Mouse (Mus musculus) hindbrain, embryonic 11.5 days (tissue): ENCODE measurements around the gene Hspa1a. TPM values are rescaled to one million over a fixed set of nuclear protein-coding genes. Genes with fewer than 3 reads are reported as not detected.
"Not testable (repeated sequence)": the region's sequence is repeated elsewhere in the genome, so short reads cannot be mapped to it uniquely, and the experiment has no call there.

Source experiments
- ATAC-seq: fragments of 200-750 bp; cut with Nextera tagmentation; 2 replicates; pipeline ENCODE4 v1.8.0; 2017; ENCODE audit warnings: mild to moderate bottlenecking, moderate TSS enrichment, moderate library complexity; ENCODE audit not compliant: low FRiP score
- DNase-seq: peaks from one replicate; pipeline ENCODE4 v3.0.0-alpha.2; 2015; ENCODE audit warnings: low spot score
- H3K27ac ChIP-seq: fragments of 300-500 bp; sonication (generic); 2 replicates; pipeline ENCODE4 v1.5.1; 2014; ENCODE audit warnings: mild to moderate bottlenecking, low read depth, low read length
- H3K27me3 ChIP-seq: fragments of 300-500 bp; sonication (generic); 2 replicates; pipeline ENCODE4 v1.6.1; 2014; ENCODE audit warnings: mild to moderate bottlenecking, low read length, moderate library complexity, mixed read lengths; ENCODE audit not compliant: control insufficient read depth, insufficient read depth
- H3K36me3 ChIP-seq: fragments of 300-500 bp; sonication (generic); 2 replicates; pipeline ENCODE4 v1.6.1; 2014; ENCODE audit warnings: mild to moderate bottlenecking, low read length, moderate library complexity, mixed read lengths; ENCODE audit not compliant: control insufficient read depth, insufficient read depth
- H3K4me1 ChIP-seq: fragments of 300-500 bp; sonication (generic); replicated peaks from 2 replicates; pipeline ENCODE4 v1.6.1; 2014; ENCODE audit warnings: low read length, mixed read lengths; ENCODE audit not compliant: control insufficient read depth, insufficient read depth
- H3K4me2 ChIP-seq: fragments of 300-500 bp; sonication (generic); replicated peaks from 2 replicates; pipeline ENCODE4 v1.6.1; 2014; ENCODE audit warnings: mild to moderate bottlenecking, low read depth, low read length
- H3K4me3 ChIP-seq: fragments of 300-500 bp; sonication (generic); 2 replicates; pipeline ENCODE4 v1.5.1; 2014; ENCODE audit warnings: low read depth, low read length
- H3K9ac ChIP-seq: fragments of 300-500 bp; sonication (generic); 2 replicates; pipeline ENCODE4 v1.6.1; 2014; ENCODE audit warnings: low read depth, low read length
- H3K9me3 ChIP-seq: fragments of 300-500 bp; sonication (generic); 2 replicates; pipeline ENCODE4 v1.6.1; 2016; ENCODE audit warnings: low read length; ENCODE audit not compliant: control insufficient read depth
- WGBS: fragments of 180-500 bp; shearing (Covaris S2); extraction: QIAGEN DNeasy Blood & Tissue Kit; methylation state at CpG from one replicate; pipeline ENCODE4 v1.1.7; 2014; 5-methylcytosine and 5-hydroxymethylcytosine counted together
- polyA plus RNA-seq: library from polyadenylated mRNA; unstranded; fragments of >200 nt; fragmentation: Nextera tagmentation; extraction: Ambion mirVana; gene quantifications from 2 replicates; pipeline ENCODE4 v1.2.1, GENCODE M21; 2014

Gene Hspa1a
- polyA plus RNA-seq, 1 experiment from 2014 or later: 1.4 TPM

- peaks cover 34% of the 10 kb centered on the region for H3K36me3 ChIP-seq
- no peak overlapping the region for H3K9ac ChIP-seq
- DNase-seq (no peak), ATAC-seq (no peak)
- H3K4me1 ChIP-seq: no peaks in the 10 kb centered on the region
- H3K27ac ChIP-seq: no peak overlapping the region
- H3K4me2 ChIP-seq: no peak overlapping the region
- H3K4me3 ChIP-seq: no peak overlapping the region
- WGBS: 90% methylated on average over 16 of the region's 16 CpGs
- H3K9me3 ChIP-seq: no peaks in the 10 kb centered on the region
- no peaks in the 10 kb centered on the region for H3K27me3 ChIP-seq
Measured at GRCm38 (mm10) chr17:35015296-35015695, 43.3 kb upstream of the Hspa1a start.

- Histone ChIP-seq H3K4me1 (no peaks in the 10 kb centered on the region), H3K4me2 (no peak overlapping the region), H3K27me3 (no peaks in the 10 kb centered on the region), H3K4me3 (no peak overlapping the region), H3K9ac (no peak overlapping the region), H3K36me3 (peaks cover 37% of the 10 kb centered on the region), H3K9me3 (no peaks in the 10 kb centered on the region), H3K27ac (no peak overlapping the region)
- ATAC-seq (no peak), DNase-seq (no peak)
- WGBS: 85% methylated on average over 6 of the region's 6 CpGs
Measured at GRCm38 (mm10) chr17:35013221-35013620, 41.3 kb upstream of the Hspa1a start.

GRCm38 (mm10) chr17:35012430-35012829 lies 40.5 kb upstream of the Hspa1a start:
- Histone ChIP-seq H3K4me3 (no peak overlapping the region), H3K4me2 (no peak overlapping the region), H3K4me1 (no peaks in the 10 kb centered on the region), H3K9ac (no peak overlapping the region), H3K27me3 (no peaks in the 10 kb centered on the region), H3K9me3 (no peaks in the 10 kb centered on the region), H3K36me3 (peaks cover 37% of the 10 kb centered on the region), H3K27ac (no peak overlapping the region)
- WGBS: 86% methylated on average over 13 of the region's 13 CpGs
- no peak for ATAC-seq
- no peak for DNase-seq

- H3K36me3 ChIP-seq: peaks cover 37% of the 10 kb centered on the region
- H3K9me3 ChIP-seq: no peaks in the 10 kb centered on the region
- no peak overlapping the region for H3K4me2 ChIP-seq
- H3K27me3 ChIP-seq: no peaks in the 10 kb centered on the region
- no peak overlapping the region for H3K4me3 ChIP-seq
- no peak for ATAC-seq
- H3K9ac ChIP-seq: no peak overlapping the region
- no peak for DNase-seq
- no peaks in the 10 kb centered on the region for H3K4me1 ChIP-seq
- no peak overlapping the region for H3K27ac ChIP-seq
- WGBS: 91% methylated on average over 8 of the region's 8 CpGs
Measured at GRCm38 (mm10) chr17:35011440-35011839, 39.5 kb upstream of the Hspa1a start.

- WGBS: 79% methylated on average over 7 of the region's 7 CpGs
- ATAC-seq: no peak
Measured at GRCm38 (mm10) chr17:35009586-35009985, 37.6 kb upstream of the Hspa1a start.

GRCm38 (mm10) chr17:35007387-35007991 lies 35.5 kb upstream of the Hspa1a start:
- Histone ChIP-seq H3K4me1 (peaks cover 2% of the 10 kb centered on the region; the same call in 1 of the 2 replicates), H3K27me3 (no peaks in the 10 kb centered on the region), H3K9me3 (no peaks in the 10 kb centered on the region), H3K4me2 (no peak overlapping the region), H3K4me3 (no peak overlapping the region), H3K9ac (no peak overlapping the region), H3K36me3 (peaks cover 30% of the 10 kb centered on the region), H3K27ac (no peak overlapping the region)
- WGBS: 96% methylated on average over 7 of the region's 7 CpGs
- ATAC-seq (no peak), DNase-seq (no peak)

More at GRCm38 (mm10) chr17:35009586-35009985, 37.6 kb upstream of the Hspa1a start:
- no peak for DNase-seq
- no peak overlapping the region for H3K4me3 ChIP-seq
- no peak overlapping the region for H3K27ac ChIP-seq
- no peaks in the 10 kb centered on the region for H3K4me1 ChIP-seq
- no peaks in the 10 kb centered on the region for H3K27me3 ChIP-seq
- H3K9me3 ChIP-seq: no peaks in the 10 kb centered on the region
- no peak overlapping the region for H3K4me2 ChIP-seq
- no peak overlapping the region for H3K9ac ChIP-seq
- peaks cover 35% of the 10 kb centered on the region for H3K36me3 ChIP-seq

- H3K27ac ChIP-seq, DNase-seq, H3K9ac ChIP-seq, H3K4me1 ChIP-seq, H3K9me3 ChIP-seq, H3K4me2 ChIP-seq, H3K27me3 ChIP-seq, H3K4me3 ChIP-seq, ATAC-seq: not testable (repeated sequence)
- 98% methylated on average over 4 of the region's 5 CpGs for WGBS
- H3K36me3 ChIP-seq: peaks cover 19% of the 10 kb centered on the region
Measured at GRCm38 (mm10) chr17:35005902-35006301, 33.9 kb upstream of the Hspa1a start.

GRCm38 (mm10) chr17:35005158-35005557 lies 33.2 kb upstream of the Hspa1a start:
- no peak overlapping the region for H3K9ac ChIP-seq
- H3K4me2 ChIP-seq: no peak overlapping the region
- no peak overlapping the region for H3K4me3 ChIP-seq
- peaks cover 15% of the 10 kb centered on the region; the same call in 1 of the 2 replicates for H3K36me3 ChIP-seq
- no peak for DNase-seq
- 91% methylated on average over 10 of the region's 10 CpGs for WGBS
- no peak for ATAC-seq
- H3K27ac ChIP-seq: no peak overlapping the region
- no peaks in the 10 kb centered on the region for H3K9me3 ChIP-seq
- H3K4me1 ChIP-seq: peaks cover 7% of the 10 kb centered on the region
- no peaks in the 10 kb centered on the region for H3K27me3 ChIP-seq

GRCm38 (mm10) chr17:35004075-35004717 lies 32.2 kb upstream of the Hspa1a start:
- WGBS: 96% methylated on average over 17 of the region's 17 CpGs
- Histone ChIP-seq H3K4me1 (peaks cover 7% of the 10 kb centered on the region), H3K27me3 (no peaks in the 10 kb centered on the region), H3K36me3 (peaks cover 14% of the 10 kb centered on the region; the same call in 1 of the 2 replicates), H3K27ac (no peak overlapping the region), H3K9ac (no peak overlapping the region), H3K4me2 (no peak overlapping the region), H3K9me3 (no peaks in the 10 kb centered on the region), H3K4me3 (no peak overlapping the region)
- no peak for DNase-seq
- no peak for ATAC-seq
